Mouse (Mus musculus) T-helper 1 cell (primary cell): ENCODE measurements around the gene Grid2.

ENCODE experiments used
- in situ Hi-C: fragments of 300-600 bp; cut with MboI, MseI; formaldehyde crosslinking; loops from one replicate; pipeline ENCODE4 v1.15.1; 2025; ENCODE audit warnings: high pct_unique_total_duplicates

Grid2 gene

GRCm38 (mm10) chr6:63609570-63609969 lies 353.9 kb downstream of the Grid2 start:
- in situ Hi-C loops: loop anchor here (10.0 kb wide), 1 partner anchor 625 kb away; no protein-coding TSS in a partner anchor

GRCm38 (mm10) chr6:63635970-63636369 lies 380.3 kb downstream of the Grid2 start:
- in situ Hi-C loops: no loop called here

GRCm38 (mm10) chr6:63659423-63659822 lies 403.7 kb downstream of the Grid2 start:
- in situ Hi-C loops: no loop called here

- in situ Hi-C loops: no loop called here
These were observed 430.0 kb downstream of the Grid2 start for GRCm38 (mm10) chr6:63685689-63686088.

GRCm38 (mm10) chr6:63701684-63702083 lies 446.0 kb downstream of the Grid2 start:
- in situ Hi-C loops: no loop called here

GRCm38 (mm10) chr6:63733740-63734139 lies 478.1 kb downstream of the Grid2 start:
- in situ Hi-C loops: loop anchor here (25.0 kb wide), 1 partner anchor 446 kb away; no protein-coding TSS in a partner anchor

GRCm38 (mm10) chr6:63762535-63762934 lies 506.9 kb downstream of the Grid2 start:
- in situ Hi-C loops: no loop called here

- in situ Hi-C loops: no loop called here
These were observed 539.0 kb downstream of the Grid2 start for GRCm38 (mm10) chr6:63794679-63795078.

- in situ Hi-C loops: loop anchor here (10.0 kb wide), 1 partner anchor 245 kb away; no protein-coding TSS in a partner anchor
These were observed 564.6 kb downstream of the Grid2 start for GRCm38 (mm10) chr6:63820236-63820635.

GRCm38 (mm10) chr6:63862628-63863027 lies 607.0 kb downstream of the Grid2 start:
- in situ Hi-C loops: no loop called here

- in situ Hi-C loops: no loop called here
These were observed 621.5 kb downstream of the Grid2 start for GRCm38 (mm10) chr6:63877088-63877764.

- in situ Hi-C loops: no loop called here
These were observed 622.2 kb downstream of the Grid2 start for GRCm38 (mm10) chr6:63877765-63878345.

- in situ Hi-C loops: no loop called here
These were observed 639.0 kb downstream of the Grid2 start for GRCm38 (mm10) chr6:63894714-63895113.

- in situ Hi-C loops: no loop called here
These were observed 642.5 kb downstream of the Grid2 start for GRCm38 (mm10) chr6:63898171-63898570.

- in situ Hi-C loops: no loop called here
These were observed 661.4 kb downstream of the Grid2 start for GRCm38 (mm10) chr6:63917035-63917570.

GRCm38 (mm10) chr6:63921951-63922350 lies 666.3 kb downstream of the Grid2 start:
- in situ Hi-C loops: no loop called here

GRCm38 (mm10) chr6:63931201-63931600 lies 675.5 kb downstream of the Grid2 start:
- in situ Hi-C loops: no loop called here

GRCm38 (mm10) chr6:63946721-63947120 lies 691.0 kb downstream of the Grid2 start:
- in situ Hi-C loops: no loop called here

- in situ Hi-C loops: no loop called here
These were observed 708.1 kb downstream of the Grid2 start for GRCm38 (mm10) chr6:63963789-63964188.

GRCm38 (mm10) chr6:63964269-63964668 lies 708.6 kb downstream of the Grid2 start:
- in situ Hi-C loops: no loop called here

GRCm38 (mm10) chr6:63964735-63965134 lies 709.1 kb downstream of the Grid2 start:
- in situ Hi-C loops: no loop called here

- in situ Hi-C loops: no loop called here
These were observed 790.4 kb downstream of the Grid2 start for GRCm38 (mm10) chr6:64046084-64046483.

- in situ Hi-C loops: no loop called here
These were observed 791.1 kb downstream of the Grid2 start for GRCm38 (mm10) chr6:64046732-64047131.
